Mouse (Mus musculus) thymus, postnatal 0 days (tissue): ENCODE results near the gene Wdr31. TPM values are rescaled to one million over a fixed set of nuclear protein-coding genes. Genes with fewer than 3 reads are reported as not detected.
A peak's percentile ranks its signal among the peaks of the same experiment; 100 is the strongest.

Experiments used
- DNase-seq: peaks from one replicate; pipeline ENCODE4 v3.0.0-alpha.2; 2015; ENCODE audit warnings: low spot score
- polyA plus RNA-seq: library from polyadenylated mRNA; unstranded; fragments of >200 nt; fragmentation: Nextera tagmentation; extraction: Ambion mirVana; gene quantifications from 2 replicates; pipeline ENCODE4 v1.2.1, GENCODE M21; 2015

The Wdr31 gene
- polyA plus RNA-seq = 3.8 and 4.0 TPM in 2 replicates

DNA sequence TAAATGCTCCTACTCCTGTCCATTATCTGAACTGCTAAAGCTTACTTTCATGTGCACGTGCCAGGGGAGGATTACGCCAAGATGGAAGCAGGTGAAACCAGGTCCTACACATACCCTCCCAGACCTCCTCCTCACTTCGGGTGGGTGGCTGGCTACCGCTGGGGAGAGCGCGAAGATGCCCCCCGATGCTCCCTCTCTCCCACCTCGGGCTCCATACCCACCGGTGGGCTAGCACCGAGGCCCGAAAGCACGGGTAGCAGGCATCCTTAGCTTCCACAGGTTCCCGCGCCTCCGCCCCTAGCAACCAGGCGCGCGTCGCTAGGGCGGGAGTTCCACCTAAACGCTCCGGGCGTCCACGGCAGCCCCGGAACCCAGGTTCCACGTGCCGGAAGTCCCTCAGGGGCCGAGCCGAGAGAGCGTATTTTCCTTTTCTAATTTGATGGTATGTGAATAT, at the start of gene Wdr31:
Gene Wdr31, minus strand, starts transcription at position 299 of the 454 bp plus-strand sequence.
- DNase-seq = peak; percentile 83

DNA sequence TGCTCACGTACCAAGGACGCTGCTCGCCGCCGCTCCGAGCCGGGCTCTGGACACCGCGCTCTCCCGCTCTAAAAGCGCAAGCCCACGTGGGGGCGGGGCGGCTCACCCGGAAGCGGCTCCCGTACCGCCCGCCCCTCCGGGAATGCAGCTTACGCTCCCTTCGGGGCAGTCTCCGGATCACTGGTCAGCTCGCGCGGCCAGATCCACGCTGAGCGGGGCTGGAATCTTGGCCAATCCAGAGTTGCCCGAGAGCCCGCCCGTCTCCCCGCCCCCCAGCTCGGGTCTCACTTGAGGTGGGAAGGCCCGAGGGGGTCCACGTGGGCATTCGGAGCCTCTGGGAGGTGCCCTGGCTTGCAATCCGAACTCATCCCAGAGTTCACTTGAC, 49.1 kb upstream of the Wdr31 start, which contains the start of gene Alad:
Gene Alad, minus strand, starts transcription at position 70 of the 385 bp plus-strand sequence.
- DNase-seq = peak; percentile 75

DNA sequence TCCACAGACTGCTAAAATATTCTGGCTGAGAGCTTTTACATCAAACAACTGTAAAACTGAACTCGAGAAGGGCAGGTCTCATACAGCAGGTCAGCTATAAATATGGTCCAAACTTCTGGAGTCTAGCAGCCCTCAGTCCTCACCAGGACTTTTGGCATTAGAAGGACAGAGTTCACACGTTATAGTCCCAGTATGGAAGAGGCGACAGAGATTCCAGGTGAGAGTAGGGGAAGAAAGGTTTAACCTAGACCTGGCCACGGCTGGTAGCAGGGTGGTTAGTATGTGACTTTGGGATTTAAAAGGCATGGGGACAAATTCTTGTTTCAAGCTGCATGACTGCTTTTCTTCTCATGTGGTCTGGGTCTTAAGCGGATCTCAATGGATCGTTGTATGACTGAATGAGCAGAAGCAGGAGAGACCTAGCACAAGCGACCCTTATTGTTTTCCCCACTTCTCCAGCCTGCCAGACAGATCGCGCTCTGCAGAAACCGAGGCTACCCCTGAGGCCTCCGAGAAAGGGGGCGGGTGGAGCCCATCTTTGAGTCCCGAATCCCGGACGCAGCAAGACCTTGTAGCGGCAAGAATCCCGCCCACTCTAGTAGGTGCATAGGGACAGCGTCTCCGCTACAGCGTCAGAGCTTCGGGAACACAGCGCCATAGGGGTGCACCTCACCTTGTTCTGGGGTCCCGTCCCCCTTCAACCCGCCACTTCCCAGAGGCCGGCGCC, 48.6 kb upstream of the Wdr31 start:
- DNase-seq = no peak

DNA sequence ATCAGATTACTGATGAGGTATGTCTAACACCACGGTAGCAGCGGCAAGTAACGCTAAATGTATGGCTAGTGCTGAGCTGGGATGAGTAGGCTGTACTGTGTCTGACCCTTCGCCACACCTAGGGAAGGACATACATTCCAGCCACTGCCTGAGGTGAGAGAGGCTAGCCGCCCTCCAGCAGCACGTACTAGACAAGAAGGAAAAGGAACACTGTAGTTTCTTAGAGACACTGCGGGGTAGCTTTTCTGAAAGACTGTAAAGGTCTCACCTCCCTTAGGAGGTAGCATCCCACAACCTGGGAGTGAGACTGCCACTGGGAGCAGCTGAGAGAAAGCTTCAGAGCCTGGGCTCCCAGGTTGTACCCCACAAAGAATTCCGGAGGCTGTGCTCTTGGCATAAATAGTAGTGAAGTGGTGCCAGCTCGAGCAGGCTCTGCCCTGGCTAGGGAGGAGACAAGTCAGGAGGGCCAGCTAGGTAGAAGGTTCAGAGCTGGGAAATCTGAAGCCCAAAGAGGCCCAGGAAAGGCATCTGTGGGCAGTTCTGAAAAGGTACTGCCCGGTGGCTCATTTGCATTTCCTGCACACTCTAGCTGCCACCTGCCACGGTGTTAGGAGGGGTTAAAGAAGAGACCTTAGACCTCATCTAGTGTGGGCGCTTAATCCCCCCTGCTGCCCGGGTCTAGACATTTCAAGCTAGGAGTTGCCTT, 47.9 kb upstream of the Wdr31 start:
- peak; percentile 27 for DNase-seq

DNA sequence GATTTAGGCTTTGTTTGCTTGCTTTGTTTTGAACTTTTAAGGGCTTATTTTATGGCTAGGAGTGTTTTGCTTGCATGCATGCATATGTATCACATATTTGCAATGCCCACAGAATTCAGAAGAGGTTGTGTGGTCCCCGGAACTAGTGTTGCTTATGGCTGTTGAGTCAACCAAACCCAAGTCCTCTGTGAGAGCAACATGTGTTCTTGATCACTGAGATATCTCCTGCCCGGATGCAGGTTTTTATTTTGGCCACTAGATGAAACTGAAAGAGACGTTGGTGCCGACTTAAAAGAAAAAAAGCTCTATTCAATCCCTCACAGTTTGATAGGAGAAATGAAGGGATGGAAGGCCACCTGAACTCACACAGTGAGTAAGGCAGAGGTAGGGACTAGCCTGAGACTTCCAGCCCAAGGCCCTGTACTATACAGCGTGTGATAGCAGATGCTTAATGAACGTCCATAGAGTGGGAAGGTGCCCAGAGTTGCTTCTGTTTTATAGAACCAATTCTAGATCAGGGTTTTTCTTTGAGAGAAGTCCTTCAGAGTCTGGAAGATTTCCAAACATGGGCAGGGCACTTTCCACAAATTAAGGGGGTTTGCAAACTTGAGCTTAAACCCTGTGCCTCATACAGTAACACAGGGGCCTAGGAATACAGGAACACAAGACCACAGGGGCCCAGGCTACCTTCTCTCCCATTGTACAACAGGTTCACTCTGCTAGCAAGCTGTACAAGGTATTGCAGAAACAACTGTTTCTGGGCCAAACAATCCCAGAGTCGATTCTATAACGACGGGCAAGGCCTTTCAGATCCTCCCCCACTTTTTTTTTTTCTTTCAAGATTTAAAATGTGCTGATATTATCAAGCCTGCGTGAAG, 47.1 kb upstream of the Wdr31 start:
- DNase-seq = no peak

DNA sequence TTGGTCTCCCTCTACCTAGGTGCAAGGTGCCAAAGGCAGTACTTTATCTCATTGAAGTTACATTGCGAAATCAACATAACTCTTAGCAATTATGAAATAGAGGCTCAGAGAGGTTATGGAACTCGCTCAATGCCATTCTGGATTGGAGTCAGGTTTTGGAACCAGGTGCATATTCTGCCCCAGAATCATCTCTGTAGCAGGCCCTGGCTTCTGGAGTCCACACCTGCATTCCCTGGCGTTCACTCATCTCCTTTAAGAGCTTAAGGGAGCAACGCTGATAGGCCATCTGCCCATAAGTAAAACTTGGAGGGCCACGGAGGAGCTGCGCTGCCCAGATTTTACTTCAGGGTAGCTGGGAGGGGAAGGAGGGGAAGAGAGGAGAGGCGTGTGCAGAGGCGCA, 46.4 kb upstream of the Wdr31 start:
- DNase-seq = no peak

DNA sequence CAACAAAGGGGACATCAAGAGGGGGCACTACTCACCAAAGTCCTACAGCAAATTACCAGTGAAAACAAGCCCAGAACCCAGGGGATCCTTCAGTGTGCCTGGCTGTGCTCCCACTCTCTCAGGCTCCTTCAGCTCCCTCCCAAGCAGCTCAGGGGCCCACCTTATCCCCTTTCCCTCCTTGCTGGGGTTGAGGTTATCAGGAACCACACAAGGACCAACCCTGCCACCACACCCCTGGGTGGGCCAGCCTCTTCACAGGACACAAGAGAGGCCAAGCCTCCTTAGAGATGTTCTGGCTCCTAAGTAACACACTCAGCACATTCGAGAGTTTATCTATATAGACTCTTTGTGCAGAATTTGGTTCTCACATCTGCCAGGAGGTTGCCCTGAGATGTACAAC, 45.9 kb upstream of the Wdr31 start:
- no peak for DNase-seq

DNA sequence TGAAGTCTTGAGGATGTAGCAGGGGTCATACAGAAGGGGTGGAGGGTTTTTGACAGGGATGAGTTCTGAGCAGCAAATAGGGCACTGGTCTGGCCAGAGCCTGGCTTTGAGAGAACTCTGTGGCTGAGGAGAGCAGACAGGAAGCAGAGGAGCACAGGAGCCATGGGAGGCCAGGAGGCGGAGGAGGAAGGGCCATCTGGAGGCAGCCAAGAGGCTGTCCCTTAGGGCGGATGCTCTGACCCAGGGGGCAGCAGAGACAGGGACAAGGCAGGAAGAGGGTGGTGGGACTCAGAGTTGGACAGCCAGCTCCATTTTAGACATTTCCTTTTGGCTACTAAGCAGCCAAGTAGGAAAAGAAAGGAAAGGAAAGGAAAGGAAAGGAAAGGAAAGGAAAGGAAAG, 45.4 kb upstream of the Wdr31 start:
- DNase-seq = no peak

DNA sequence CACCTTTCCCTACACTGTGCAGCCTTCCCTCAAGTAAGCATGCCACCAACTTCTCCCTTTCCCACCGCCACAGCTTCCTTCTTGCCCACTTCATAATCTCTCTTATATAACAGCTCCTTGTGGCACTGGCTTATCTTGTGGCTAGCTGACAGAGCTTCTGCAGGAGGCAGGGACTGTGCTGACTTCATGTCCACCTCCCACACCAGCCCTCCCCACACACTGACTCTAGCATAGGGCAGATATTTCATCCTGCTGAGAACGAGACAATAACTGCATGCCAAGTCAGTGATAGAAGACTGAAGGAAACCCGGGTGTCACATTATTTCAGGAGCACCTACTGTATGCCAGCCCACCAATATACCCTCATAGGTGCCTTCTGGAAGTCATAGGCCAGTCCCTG, 44.8 kb upstream of the Wdr31 start:
- no peak for DNase-seq

DNA sequence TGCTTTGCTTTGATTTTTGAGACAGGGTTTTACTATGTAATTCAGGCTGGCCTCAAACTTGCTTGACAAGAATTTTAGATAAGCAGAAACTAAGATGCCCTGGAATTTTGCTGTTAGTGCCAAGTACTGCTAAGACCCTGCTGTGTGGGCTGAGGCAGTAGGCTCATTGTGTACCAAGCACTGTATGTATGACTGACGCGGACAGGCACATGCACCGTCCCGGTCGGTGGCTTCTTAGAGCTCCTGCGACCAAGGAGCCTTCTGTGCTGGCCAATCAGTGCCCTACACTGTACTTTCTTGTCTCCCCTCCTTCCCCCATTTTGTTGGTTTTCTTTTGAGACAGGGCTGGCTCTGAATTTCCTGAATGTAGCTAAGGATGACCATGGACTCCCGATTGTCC, 44.3 kb upstream of the Wdr31 start:
- DNase-seq = no peak

DNA sequence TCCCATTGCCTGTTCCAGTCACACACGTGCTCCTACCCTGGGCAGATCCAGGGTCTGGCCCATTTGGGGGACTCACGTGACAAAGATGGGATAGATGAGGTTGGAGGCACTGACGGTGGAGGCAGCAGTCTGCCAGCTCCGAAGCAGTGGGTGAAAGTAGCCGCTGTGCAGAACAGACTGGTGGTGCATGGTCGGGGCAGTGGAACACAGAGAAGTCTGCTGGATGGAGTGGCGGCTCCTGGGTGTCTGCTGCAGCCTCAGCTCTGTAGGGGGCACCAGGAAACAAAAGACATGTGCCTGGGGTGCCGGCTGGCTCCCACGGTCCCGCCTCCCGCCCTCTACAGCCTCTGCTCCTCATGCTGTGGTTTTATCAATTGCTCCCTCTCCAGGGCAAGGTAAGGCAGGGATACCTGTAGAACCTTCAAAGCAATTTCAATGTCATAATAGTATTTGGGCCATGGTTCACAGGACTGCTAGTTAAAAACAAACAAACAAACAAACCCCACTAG, 43.4 kb upstream of the Wdr31 start:
- DNase-seq = no peak

DNA sequence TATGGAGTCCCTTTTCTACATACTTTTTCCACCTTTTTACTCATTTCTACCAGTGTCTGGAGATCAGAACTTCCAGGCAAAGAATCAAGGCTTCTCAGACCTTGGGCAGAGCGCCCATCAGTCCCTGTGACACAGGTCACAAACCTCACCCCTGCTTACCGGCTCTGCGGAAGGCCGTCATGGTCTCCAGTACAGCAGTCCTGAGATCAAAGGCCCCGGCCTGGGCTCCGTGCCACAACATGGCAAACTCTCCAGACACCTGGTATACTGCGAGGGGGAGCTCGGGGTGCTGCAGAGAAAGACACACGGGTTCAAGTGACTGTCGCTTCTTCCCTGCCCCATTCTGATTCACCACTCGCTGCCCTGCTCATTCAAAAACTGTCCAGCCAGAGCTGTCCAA, 39.2 kb upstream of the Wdr31 start:
- DNase-seq = no peak

DNA sequence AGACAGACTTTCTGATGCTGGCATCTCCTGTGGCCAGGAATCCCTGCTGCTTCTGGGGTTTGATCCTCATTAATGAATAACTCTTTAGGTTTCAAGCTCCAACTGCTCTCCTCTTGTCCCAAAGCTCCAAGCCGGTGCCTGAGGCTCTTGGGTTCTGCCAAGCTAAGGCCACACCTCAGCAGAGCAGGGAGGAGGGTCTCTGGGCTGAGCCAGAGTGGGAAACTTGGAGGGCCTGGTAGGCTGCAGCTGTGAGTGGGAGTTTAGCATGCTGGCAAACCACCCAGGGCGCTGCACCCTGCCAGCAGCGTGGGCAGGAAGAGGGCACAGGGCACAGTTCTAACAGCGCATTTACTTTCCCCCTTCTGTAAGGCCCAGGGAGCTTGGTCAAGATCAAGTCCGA, 38.1 kb upstream of the Wdr31 start:
- DNase-seq = no peak

DNA sequence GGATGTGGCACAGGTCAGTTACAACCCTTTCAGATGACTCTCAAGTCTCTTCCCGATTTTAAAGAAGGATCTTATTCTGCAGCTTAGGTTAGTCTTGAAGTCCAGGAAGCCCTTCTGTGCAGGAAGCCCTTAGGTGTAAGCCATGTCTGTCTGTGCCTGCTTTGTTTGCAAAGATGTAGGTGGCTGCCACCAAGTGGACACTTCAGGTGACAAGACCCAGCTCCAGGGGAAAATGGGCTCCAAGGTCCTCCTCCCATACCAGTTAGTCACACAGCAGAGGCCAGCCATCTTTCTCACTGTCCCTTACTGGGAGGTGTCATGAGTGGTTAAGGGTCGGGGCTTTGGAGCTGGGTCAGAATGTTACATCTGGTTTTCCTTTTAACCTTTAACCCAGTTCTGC, 36.1 kb upstream of the Wdr31 start:
- DNase-seq = peak; percentile 56

DNA sequence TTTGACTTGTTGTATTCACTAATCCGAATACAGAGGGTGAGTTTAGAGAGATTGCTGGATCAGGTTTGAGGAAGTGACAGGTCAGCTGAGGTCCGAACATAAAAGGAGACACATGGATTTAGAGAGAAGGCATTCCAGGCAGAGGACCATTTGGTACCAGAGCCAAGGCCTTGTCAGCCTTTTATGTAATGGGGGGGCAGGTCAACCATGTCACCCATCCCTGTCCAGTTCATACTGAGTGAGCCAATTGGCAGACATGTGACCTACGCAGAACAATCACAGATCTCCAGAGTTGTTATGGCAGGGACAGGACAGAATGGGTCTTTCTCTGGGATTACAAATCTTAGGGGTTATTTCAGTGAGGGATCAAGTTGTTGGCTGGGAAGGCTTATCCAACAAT, 35.3 kb upstream of the Wdr31 start:
- no peak for DNase-seq

DNA sequence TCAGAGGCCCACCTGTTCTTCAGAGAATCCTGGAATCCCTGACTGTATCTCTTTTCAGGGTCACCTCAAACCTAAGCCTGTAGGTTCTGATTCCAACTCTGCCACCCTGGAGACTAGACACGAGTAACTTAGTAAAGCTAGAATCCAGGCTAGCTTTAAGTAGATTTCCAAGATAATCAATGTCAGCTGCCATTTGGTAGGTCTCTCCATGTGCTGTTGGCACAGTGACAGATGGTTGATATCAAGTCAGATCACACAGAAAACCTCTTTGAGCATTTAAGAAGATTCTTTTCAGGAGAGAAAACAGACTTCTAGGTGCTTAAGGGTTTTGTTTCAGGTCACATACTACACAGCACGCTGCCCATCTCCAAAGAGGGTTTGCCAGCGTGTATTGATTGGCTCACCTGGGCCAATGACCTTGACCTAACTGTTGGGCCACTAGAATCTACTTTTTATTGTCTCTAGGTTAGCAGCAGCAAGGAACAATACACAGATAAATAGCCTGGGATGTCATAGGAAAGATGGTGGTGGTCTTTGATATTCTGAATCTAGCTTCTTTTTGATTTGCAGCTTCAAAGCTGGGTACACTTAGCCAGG, 32.8 kb upstream of the Wdr31 start, which contains the start of gene Hdhd3:
Gene Hdhd3, minus strand, starts transcription at position 94 of the 597 bp plus-strand sequence.
- no peak for DNase-seq

DNA sequence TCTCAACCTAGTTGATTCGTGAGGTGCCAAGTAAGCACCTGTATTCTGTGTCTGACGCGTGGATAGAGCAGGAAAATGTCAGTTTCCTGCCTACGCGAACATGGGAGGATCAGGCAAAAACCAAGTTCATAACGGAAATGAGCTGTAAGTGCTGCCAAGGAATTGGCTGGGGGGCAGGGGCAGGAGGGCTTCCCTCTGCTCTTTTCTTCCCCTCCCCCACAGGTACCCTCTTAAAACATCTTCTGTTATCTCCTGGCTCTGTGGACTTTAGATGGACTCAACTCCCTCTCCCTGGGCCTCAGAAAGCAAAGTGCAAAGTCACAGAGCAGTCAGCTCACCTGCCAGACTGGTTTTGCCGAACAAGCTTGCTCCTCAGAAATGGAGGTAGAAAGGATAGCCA, 32.3 kb upstream of the Wdr31 start:
- DNase-seq = no peak

DNA sequence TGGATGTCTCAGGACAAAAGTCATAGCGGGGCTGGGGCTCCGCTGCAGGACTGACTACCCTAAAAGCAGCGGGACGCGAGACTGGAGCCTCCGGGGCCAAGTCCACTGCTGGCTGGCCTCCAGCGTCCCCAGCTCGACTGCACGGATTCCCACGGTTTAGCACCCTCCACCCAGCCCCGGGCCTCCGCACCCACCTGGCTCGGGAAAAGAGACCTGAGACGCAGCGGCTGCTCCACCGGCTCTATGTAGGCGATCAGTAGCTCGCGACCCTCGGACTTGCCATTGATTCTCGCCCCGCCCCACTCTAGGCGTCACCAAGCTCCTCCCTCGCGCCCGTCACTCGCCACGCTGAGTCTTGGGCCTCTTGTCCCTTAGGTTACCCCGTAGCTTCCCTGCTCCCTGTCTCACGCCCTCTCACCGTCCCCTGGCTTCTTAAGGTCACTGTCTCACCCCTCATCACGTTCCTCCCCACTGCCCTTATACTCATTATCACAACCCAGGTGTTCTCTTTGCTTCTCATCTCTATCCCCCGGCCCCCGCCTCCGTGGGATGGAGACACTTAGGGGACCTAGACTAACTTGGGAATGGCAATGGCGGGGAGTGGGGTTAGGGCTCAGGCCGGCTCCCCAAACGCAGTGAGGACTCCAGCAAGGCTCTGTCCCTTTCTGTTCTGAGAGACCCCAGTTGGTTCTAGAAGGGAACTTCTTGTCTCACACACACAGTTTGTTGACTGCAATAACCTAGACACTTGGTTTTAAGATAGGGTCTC, 31.5 kb upstream of the Wdr31 start:
- DNase-seq = peak; percentile 69

DNA sequence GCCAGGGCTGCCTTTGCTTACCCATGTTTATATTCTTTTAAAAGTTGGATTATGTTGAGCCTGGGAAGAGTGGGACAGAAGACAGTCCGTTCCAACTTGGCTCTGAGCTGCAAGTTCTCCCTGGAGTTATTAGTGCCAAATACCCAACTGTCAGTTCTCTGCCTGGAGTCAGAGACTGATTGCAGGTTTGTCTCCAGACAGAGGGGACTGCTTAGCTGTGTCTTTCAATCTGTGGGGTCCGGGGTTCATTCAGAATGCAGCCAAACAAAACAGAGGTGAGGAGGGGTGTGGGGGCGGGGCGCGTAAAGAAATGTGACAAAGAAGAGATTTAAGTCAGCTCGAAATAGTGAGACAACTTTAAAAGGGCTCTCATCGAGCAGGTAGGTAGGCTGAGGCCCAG, 30.8 kb upstream of the Wdr31 start:
- DNase-seq = no peak

DNA sequence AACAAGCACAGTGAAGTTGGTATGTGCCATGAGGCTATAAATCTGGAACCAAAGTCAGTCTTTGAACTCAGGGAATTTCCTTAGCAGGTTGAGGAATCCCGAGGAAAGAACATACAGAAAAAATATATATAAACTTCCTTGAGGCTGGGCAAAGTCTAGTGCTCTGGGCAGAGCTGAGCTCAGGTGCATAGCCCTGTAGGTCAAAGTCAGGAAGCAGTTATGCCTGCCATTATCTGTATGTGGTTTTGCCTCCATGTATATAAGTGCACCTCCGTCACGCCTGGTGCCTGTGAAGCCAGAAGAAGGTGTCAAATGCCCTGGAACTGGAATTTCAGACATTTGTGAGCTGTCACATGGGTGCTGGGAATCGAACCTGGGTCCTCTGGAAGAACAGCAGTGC, 30.1 kb upstream of the Wdr31 start:
- DNase-seq = no peak
